Comparison of ENCODE assay signal across 26 mouse cellular contexts in genomic region chr3:132995904-132996267, GRCm38 (mm10).
"Had no signal": no experiment of that assay in that cellular context is flagged by ENCODE, and none has a peak within 500 bp of the region (broad histone marks: within the 10 kb centered on the region; RNA-seq: fewer than 3 reads in every experiment).

No protein-coding gene starts in this region.

- H3K4me1 ChIP-seq: heart, embryonic 10.5 days; heart, embryonic 12.5 days; heart, embryonic 13.5 days; heart, embryonic 15.5 days; hindbrain, embryonic 10.5 days; hindbrain, embryonic 12.5 days; hindbrain, embryonic 13.5 days; hindbrain, embryonic 15.5 days; intestine, embryonic 15.5 days; kidney, embryonic 15.5 days had no signal

- ATAC-seq: inflammation-experienced regulatory T-cells, adult 6 months; intestine, embryonic 15.5 days; intestine, postnatal 0 days had no signal

- H3K36me3 ChIP-seq: hindbrain, embryonic 12.5 days; hindbrain, embryonic 15.5 days; intestine, embryonic 15.5 days had no signal

- DNase-seq: heart, adult 2 months; heart, postnatal 10 days; heart, postnatal 14 days; heart, postnatal 36 days; heart, postnatal 4 days; kidney, adult 11 months; kidney, adult 18-20 months; kidney, adult 8-10 months; layer of hippocampus, adult 9-11 months had no signal

- H3K4me2 ChIP-seq: heart, embryonic 11.5 days; heart, embryonic 12.5 days; heart, embryonic 13.5 days; heart, embryonic 15.5 days; hindbrain, embryonic 12.5 days; hindbrain, embryonic 13.5 days; hindbrain, embryonic 14.5 days; hindbrain, embryonic 15.5 days; intestine, embryonic 15.5 days; kidney, embryonic 15.5 days had no signal

- H3K9me3 ChIP-seq: heart, embryonic 10.5 days; heart, embryonic 12.5 days; heart, embryonic 13.5 days; heart, embryonic 15.5 days; hindbrain, embryonic 10.5 days; hindbrain, embryonic 12.5 days; hindbrain, embryonic 13.5 days; hindbrain, embryonic 15.5 days; intestine, embryonic 15.5 days; kidney, embryonic 15.5 days had no signal

- H3K27ac ChIP-seq: heart, adult 2 months; heart, embryonic 10.5 days; heart, embryonic 13.5 days; heart, embryonic 15.5 days; hindbrain, embryonic 10.5 days; hindbrain, embryonic 12.5 days; hindbrain, embryonic 13.5 days; hindbrain, embryonic 14.5 days; hindbrain, embryonic 15.5 days; hindbrain, postnatal 0 days; intestine, embryonic 15.5 days; kidney, embryonic 15.5 days; kidney, postnatal 0 days; layer of hippocampus, adult 2 months had no signal

- H3K9ac ChIP-seq: heart, embryonic 12.5 days; heart, embryonic 13.5 days; heart, embryonic 15.5 days; hindbrain, embryonic 12.5 days; hindbrain, embryonic 13.5 days; hindbrain, embryonic 14.5 days; hindbrain, embryonic 15.5 days; intestine, embryonic 15.5 days; kidney, embryonic 15.5 days had no signal

- H3K27me3 ChIP-seq: heart, embryonic 12.5 days; heart, embryonic 13.5 days; heart, embryonic 15.5 days; hindbrain, embryonic 12.5 days; hindbrain, embryonic 13.5 days; hindbrain, embryonic 15.5 days; intestine, embryonic 15.5 days; kidney, embryonic 15.5 days had no signal

- H3K4me3 ChIP-seq: heart, adult 2 months; heart, embryonic 10.5 days; heart, embryonic 12.5 days; heart, embryonic 13.5 days; heart, embryonic 15.5 days; hindbrain, embryonic 10.5 days; hindbrain, embryonic 12.5 days; hindbrain, embryonic 13.5 days; hindbrain, embryonic 15.5 days; intestine, embryonic 15.5 days; kidney, embryonic 15.5 days; layer of hippocampus, adult 2 months had no signal
